Mouse (Mus musculus) stomach, postnatal 0 days (tissue): Measurements from ENCODE around the gene Timp3. TPM values are rescaled to one million over a fixed set of nuclear protein-coding genes. Genes with fewer than 3 reads are reported as not detected.

Experiments
- ATAC-seq: fragments of 200-750 bp; cut with Nextera tagmentation; 2 replicates; pipeline ENCODE4 v1.8.0; 2017; ENCODE audit not compliant: low FRiP score, low TSS enrichment
- DNase-seq: peaks from one replicate; pipeline ENCODE4 v3.0.0-alpha.2; 2016; ENCODE audit warnings: low spot score
- H3K27ac ChIP-seq: fragments of 300-500 bp; sonication (generic); replicated peaks from 2 replicates; pipeline ENCODE4 v1.5.1; 2014; ENCODE audit warnings: mild to moderate bottlenecking, control low read depth
- H3K27me3 ChIP-seq: fragments of 300-500 bp; sonication (generic); 2 replicates; pipeline ENCODE4 v1.6.1; 2014; ENCODE audit warnings: low read length; ENCODE audit not compliant: control insufficient read depth, insufficient read depth
- H3K36me3 ChIP-seq: fragments of 300-500 bp; sonication (generic); 2 replicates; pipeline ENCODE4 v1.6.1; 2014; ENCODE audit warnings: low read length, mixed read lengths; ENCODE audit not compliant: control insufficient read depth, insufficient read depth
- H3K4me1 ChIP-seq: fragments of 300-500 bp; sonication (generic); replicated peaks from 2 replicates; pipeline ENCODE4 v1.6.1; 2014; ENCODE audit warnings: antibody characterized with exemption; ENCODE audit not compliant: control insufficient read depth, insufficient read depth
- H3K4me2 ChIP-seq: fragments of 300-500 bp; sonication (generic); replicated peaks from 2 replicates; pipeline ENCODE4 v1.6.1; 2014; ENCODE audit warnings: low read depth, mild to moderate bottlenecking, control low read depth, moderate library complexity
- H3K4me3 ChIP-seq: fragments of 300-500 bp; sonication (generic); 2 replicates; pipeline ENCODE4 v1.5.1; 2014; ENCODE audit warnings: low read depth, low read length, control low read depth
- H3K9ac ChIP-seq: fragments of 300-500 bp; sonication (generic); 2 replicates; pipeline ENCODE4 v1.6.1; 2014; ENCODE audit warnings: mild to moderate bottlenecking, low read length, control low read depth, mixed read lengths
- H3K9me3 ChIP-seq: fragments of 300-500 bp; sonication (generic); 2 replicates; pipeline ENCODE4 v1.6.1; 2016; ENCODE audit warnings: low read length; ENCODE audit not compliant: control insufficient read depth
- CTCF ChIP-seq: IDR thresholded peaks from 2 replicates; pipeline ENCODE4 v1.5.1; 2016; ENCODE audit warnings: antibody characterized with exemption, low read depth, mild to moderate bottlenecking, moderate library complexity
- EP300 ChIP-seq: optimal IDR thresholded peaks from 2 replicates; pipeline ENCODE3; 2016; ENCODE audit warnings: antibody characterized with exemption
- WGBS: fragments of 180-500 bp; shearing (Covaris S2); extraction: QIAGEN DNeasy Blood & Tissue Kit; methylation state at CpG from one replicate; pipeline ENCODE4 v1.1.7; 2014; 5-methylcytosine and 5-hydroxymethylcytosine counted together
- polyA plus RNA-seq: library from polyadenylated mRNA; unstranded; fragments of >200 nt; fragmentation: Nextera tagmentation; extraction: Ambion mirVana; gene quantifications from 2 replicates; pipeline ENCODE4 v1.2.1, GENCODE M21; 2015

The Timp3 gene
- polyA plus RNA-seq, 1 experiment from 2014 or later, result 33.0 TPM

GRCm38 (mm10) chr10:86389913-86390312 lies 89.7 kb downstream of the Timp3 start:
- H3K27me3 ChIP-seq, result no peaks in the 10 kb centered on the region
- H3K4me3 ChIP-seq, result no peak overlapping the region
- no peaks in the 10 kb centered on the region for H3K36me3 ChIP-seq
- DNase-seq, result no peak
- WGBS, result 40% methylated on average over 2 of the region's 2 CpGs
- H3K9ac ChIP-seq, result no peak overlapping the region
- no peak overlapping the region for H3K27ac ChIP-seq
- ATAC-seq, result peak; percentile 24; the same call in 1 of the 2 replicates
- TF ChIP-seq CTCF (no peak), EP300 (no peak)
- no peak overlapping the region for H3K4me2 ChIP-seq
- 0 out of 2 replicates have a peak, but pooled peaks cover 2% of the 10 kb centered on the region for H3K4me1 ChIP-seq
- no peaks in the 10 kb centered on the region for H3K9me3 ChIP-seq

- Histone ChIP-seq H3K27me3 (no peaks in the 10 kb centered on the region), H3K4me2 (no peak overlapping the region), H3K4me3 (no peak overlapping the region), H3K9ac (no peak overlapping the region), H3K9me3 (no peaks in the 10 kb centered on the region), H3K36me3 (no peaks in the 10 kb centered on the region), H3K4me1 (0 out of 2 replicates have a peak, but pooled peaks cover 2% of the 10 kb centered on the region), H3K27ac (no peak overlapping the region)
- WGBS, result 78% methylated on average over 3 of the region's 3 CpGs
- TF ChIP-seq EP300 (no peak), CTCF (no peak)
- no peak for ATAC-seq
- no peak for DNase-seq
These were observed 92.2 kb downstream of the Timp3 start for GRCm38 (mm10) chr10:86392399-86392798.

GRCm38 (mm10) chr10:86397577-86398346 lies 97.6 kb downstream of the Timp3 start:
- Histone ChIP-seq H3K9me3 (no peaks in the 10 kb centered on the region), H3K27me3 (no peaks in the 10 kb centered on the region), H3K4me2 (no peak overlapping the region), H3K27ac (no peak overlapping the region), H3K4me1 (no peaks in the 10 kb centered on the region), H3K4me3 (no peak overlapping the region), H3K36me3 (no peaks in the 10 kb centered on the region), H3K9ac (no peak overlapping the region)
- 78% methylated on average over 4 of the region's 4 CpGs for WGBS
- ATAC-seq (no peak), DNase-seq (no peak)
- TF ChIP-seq EP300 (no peak), CTCF (no peak)

GRCm38 (mm10) chr10:86398347-86398720 lies 98.2 kb downstream of the Timp3 start:
- no peak for ATAC-seq
- 74% methylated on average over 2 of the region's 2 CpGs for WGBS
- no peaks in the 10 kb centered on the region for H3K27me3 ChIP-seq
- no peak overlapping the region for H3K27ac ChIP-seq
- no peaks in the 10 kb centered on the region for H3K9me3 ChIP-seq
- H3K4me3 ChIP-seq, result no peak overlapping the region
- H3K4me1 ChIP-seq, result no peaks in the 10 kb centered on the region
- no peak overlapping the region for H3K4me2 ChIP-seq
- H3K9ac ChIP-seq, result no peak overlapping the region
- no peak for DNase-seq
- no peak for TF ChIP-seq CTCF
- no peak for TF ChIP-seq EP300
- no peaks in the 10 kb centered on the region for H3K36me3 ChIP-seq

Other genes starting within 250 kb of the Timp3 start
- gene Syn3, start 198.5 kb downstream of the Timp3 start, polyA plus RNA-seq, result 1.3 and 1.6 TPM in 2 replicates